Mouse (Mus musculus): ENCODE measurements around the gene Poc5. TPM values are rescaled to one million over a fixed set of nuclear protein-coding genes. Genes with fewer than 3 reads are reported as not detected.

Poc5 gene
- 18.1 and 18.3 TPM in 2 replicates for polyA plus RNA-seq (2014; fragmentation: Nextera tagmentation; extraction: Ambion mirVana)

- H3K9me3 ChIP-seq (ENCODE audit: low read depth, low read length), result no peaks in the 10 kb centered on the region
- peaks cover 6% of the 10 kb centered on the region; the same call in 1 of the 2 replicates for H3K4me1 ChIP-seq (ENCODE audit: insufficient read depth)
- ATAC-seq (ENCODE audit: insufficient read depth) (peak; percentile 100), DNase-seq (peak; percentile 99)
- peak within 1 kb of the TSS; percentile 88 for H3K4me2 ChIP-seq
- H3K9ac ChIP-seq, result peak within 1 kb of the TSS; percentile 74
- TF ChIP-seq CTCF (IDR thresholded peaks at IDR 0.05; ENCODE audit: low read depth), result no peak
- H3K36me3 ChIP-seq (ENCODE audit: insufficient read depth), result peaks cover 29% of the 10 kb centered on the region
- H3K4me3 ChIP-seq (ENCODE audit: low read depth, low read length), result peak within 1 kb of the TSS; percentile 63
- no peaks in the 10 kb centered on the region for H3K27me3 ChIP-seq (ENCODE audit: insufficient read depth, low read length)
- WGBS, result under 1% methylated on average over 44 of the region's 44 CpGs
- H3K27ac ChIP-seq (ENCODE audit: low read depth), result peak within 1 kb of the TSS; percentile 55; the same call in 1 of the 2 replicates
Observed at GRCm38 (mm10) chr13:96388042-96388888, at the start of gene Poc5. Gene Poc5 (plus strand): TSS chr13:96388294.

- no peaks in the 10 kb centered on the region for H3K9me3 ChIP-seq (ENCODE audit: low read depth, low read length)
- no peak overlapping the region for H3K27ac ChIP-seq (ENCODE audit: low read depth)
- ATAC-seq (ENCODE audit: insufficient read depth) (no peak), DNase-seq (no peak)
- H3K4me3 ChIP-seq (ENCODE audit: low read depth, low read length), result no peak overlapping the region
- H3K36me3 ChIP-seq (ENCODE audit: insufficient read depth), result no peaks in the 10 kb centered on the region
- no peak overlapping the region for H3K4me2 ChIP-seq
- H3K9ac ChIP-seq, result no peak overlapping the region
- TF ChIP-seq CTCF (IDR thresholded peaks at IDR 0.05; ENCODE audit: low read depth), result no peak
- no peaks in the 10 kb centered on the region for H3K27me3 ChIP-seq (ENCODE audit: insufficient read depth, low read length)
- no peaks in the 10 kb centered on the region for H3K4me1 ChIP-seq (ENCODE audit: insufficient read depth)
- WGBS, result 49% methylated on average over 3 of the region's 3 CpGs
Observed at GRCm38 (mm10) chr13:96341461-96341860, 46.6 kb upstream of the Poc5 start.

DNA sequence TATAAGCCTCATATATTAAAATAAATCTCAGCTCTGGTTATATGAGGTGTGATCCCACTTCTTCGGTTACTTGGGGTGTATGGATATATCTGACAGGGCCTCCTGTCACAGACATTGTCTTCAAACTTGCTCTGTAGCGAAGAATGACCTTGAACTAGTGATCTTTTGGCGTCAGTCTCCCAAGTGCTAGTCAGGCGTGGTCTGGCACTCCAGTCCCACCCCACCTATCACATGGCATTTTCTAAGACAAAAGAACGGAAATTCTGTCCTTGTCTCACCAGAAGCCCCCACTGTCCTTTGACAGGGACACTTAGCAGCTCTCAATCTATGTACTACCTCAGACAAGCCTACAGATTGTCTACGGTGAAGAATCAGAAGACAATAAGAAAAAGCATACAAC, 43.3 kb upstream of the Poc5 start:
- Histone ChIP-seq H3K9me3 (ENCODE audit: low read depth, low read length) (no peaks in the 10 kb centered on the region), H3K27me3 (ENCODE audit: insufficient read depth, low read length) (no peaks in the 10 kb centered on the region), H3K27ac (ENCODE audit: low read depth) (no peak overlapping the region), H3K4me2 (no peak overlapping the region), H3K36me3 (ENCODE audit: insufficient read depth) (no peaks in the 10 kb centered on the region), H3K4me1 (ENCODE audit: insufficient read depth) (no peaks in the 10 kb centered on the region), H3K4me3 (ENCODE audit: low read depth, low read length) (no peak overlapping the region), H3K9ac (no peak overlapping the region)
- WGBS, result 76% methylated on average over 6 of the region's 6 CpGs
- no peak for ATAC-seq (ENCODE audit: insufficient read depth)
- no peak for DNase-seq
- TF ChIP-seq CTCF (IDR thresholded peaks at IDR 0.05; ENCODE audit: low read depth), result no peak

- WGBS, result 23% methylated on average over 3 of the region's 3 CpGs
- no peak overlapping the region for H3K27ac ChIP-seq (ENCODE audit: low read depth)
- H3K4me3 ChIP-seq (ENCODE audit: low read depth, low read length), result no peak overlapping the region
- H3K36me3 ChIP-seq (ENCODE audit: insufficient read depth), result no peaks in the 10 kb centered on the region
- no peak overlapping the region for H3K9ac ChIP-seq
- H3K4me2 ChIP-seq, result no peak overlapping the region
- H3K9me3 ChIP-seq (ENCODE audit: low read depth, low read length), result no peaks in the 10 kb centered on the region
- DNase-seq, result no peak
- no peak for ATAC-seq (ENCODE audit: insufficient read depth)
- no peaks in the 10 kb centered on the region for H3K27me3 ChIP-seq (ENCODE audit: insufficient read depth, low read length)
- no peak for TF ChIP-seq CTCF (IDR thresholded peaks at IDR 0.05; ENCODE audit: low read depth)
- no peaks in the 10 kb centered on the region for H3K4me1 ChIP-seq (ENCODE audit: insufficient read depth)
Observed at GRCm38 (mm10) chr13:96346581-96346980, 41.5 kb upstream of the Poc5 start.

DNA sequence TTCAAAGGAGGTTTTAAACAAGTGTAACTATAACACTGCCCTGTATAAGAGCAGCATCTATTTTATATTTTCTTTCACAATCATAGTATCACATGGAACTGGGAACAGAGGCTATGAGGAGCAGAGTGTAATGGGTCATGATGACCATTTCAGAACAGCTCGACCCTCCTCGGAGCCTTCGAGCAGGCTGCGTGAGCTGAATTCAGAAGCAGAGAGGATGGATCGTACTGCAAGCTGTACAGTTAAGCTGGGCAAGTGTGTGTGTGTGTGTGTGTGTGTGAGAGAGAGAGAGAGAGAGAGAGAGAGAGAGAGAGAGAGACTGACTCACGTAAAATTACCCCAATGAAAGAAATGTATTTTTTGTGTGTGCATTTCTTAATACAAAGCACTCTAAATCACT, 37.9 kb upstream of the Poc5 start:
- Histone ChIP-seq H3K4me3 (ENCODE audit: low read depth, low read length) (no peak overlapping the region), H3K36me3 (ENCODE audit: insufficient read depth) (no peaks in the 10 kb centered on the region), H3K27ac (ENCODE audit: low read depth) (no peak overlapping the region), H3K4me2 (no peak overlapping the region), H3K27me3 (ENCODE audit: insufficient read depth, low read length) (no peaks in the 10 kb centered on the region), H3K9ac (no peak overlapping the region), H3K9me3 (ENCODE audit: low read depth, low read length) (no peaks in the 10 kb centered on the region), H3K4me1 (ENCODE audit: insufficient read depth) (no peaks in the 10 kb centered on the region)
- WGBS, result 85% methylated on average over 6 of the region's 6 CpGs
- DNase-seq (no peak), ATAC-seq (ENCODE audit: insufficient read depth) (no peak)
- no peak for TF ChIP-seq CTCF (IDR thresholded peaks at IDR 0.05; ENCODE audit: low read depth)

- ATAC-seq (ENCODE audit: insufficient read depth), result no peak
Observed at GRCm38 (mm10) chr13:96351264-96351663, 36.8 kb upstream of the Poc5 start.

DNA sequence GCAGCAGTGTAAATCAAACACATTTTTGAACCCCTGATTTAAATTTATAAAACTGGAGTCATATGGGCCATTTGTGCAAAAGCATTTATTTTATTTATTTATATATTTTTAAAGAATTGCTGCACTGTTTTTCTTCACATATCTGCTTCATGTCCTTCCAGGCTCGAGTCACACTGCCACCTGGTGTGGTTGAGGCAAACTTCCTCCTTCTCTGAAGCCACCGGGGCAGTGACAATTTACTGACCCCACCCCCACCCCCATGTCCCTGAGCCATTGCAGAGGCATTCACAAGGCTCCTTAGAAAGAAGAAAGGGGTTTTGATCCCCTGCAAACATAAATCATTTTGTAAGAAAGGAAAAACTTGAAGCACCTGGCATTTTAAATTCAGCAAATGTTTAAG, 12.6 kb upstream of the Poc5 start:
- Histone ChIP-seq H3K27ac (ENCODE audit: low read depth) (no peak overlapping the region), H3K27me3 (ENCODE audit: insufficient read depth, low read length) (no peaks in the 10 kb centered on the region), H3K4me3 (ENCODE audit: low read depth, low read length) (no peak overlapping the region), H3K36me3 (ENCODE audit: insufficient read depth) (no peaks in the 10 kb centered on the region), H3K4me2 (no peak overlapping the region), H3K4me1 (ENCODE audit: insufficient read depth) (no peaks in the 10 kb centered on the region), H3K9ac (no peak overlapping the region), H3K9me3 (ENCODE audit: low read depth, low read length) (no peaks in the 10 kb centered on the region)
- 2% methylated on average over 2 of the region's 2 CpGs for WGBS
- ATAC-seq (ENCODE audit: insufficient read depth), result no peak
- DNase-seq, result peak; percentile 23
- TF ChIP-seq CTCF (IDR thresholded peaks at IDR 0.05; ENCODE audit: low read depth), result peak; percentile 23; the same call in 1 of the 2 replicates

More at GRCm38 (mm10) chr13:96351264-96351663, 36.8 kb upstream of the Poc5 start:
- no peaks in the 10 kb centered on the region for H3K4me1 ChIP-seq (ENCODE audit: insufficient read depth)
- no peak overlapping the region for H3K9ac ChIP-seq
- WGBS, result 84% methylated on average over 12 of the region's 12 CpGs
- H3K9me3 ChIP-seq (ENCODE audit: low read depth, low read length), result no peaks in the 10 kb centered on the region
- no peaks in the 10 kb centered on the region for H3K36me3 ChIP-seq (ENCODE audit: insufficient read depth)
- H3K27ac ChIP-seq (ENCODE audit: low read depth), result no peak overlapping the region
- no peak for DNase-seq
- no peaks in the 10 kb centered on the region for H3K27me3 ChIP-seq (ENCODE audit: insufficient read depth, low read length)
- no peak for TF ChIP-seq CTCF (IDR thresholded peaks at IDR 0.05; ENCODE audit: low read depth)
- no peak overlapping the region for H3K4me3 ChIP-seq (ENCODE audit: low read depth, low read length)
- H3K4me2 ChIP-seq, result no peak overlapping the region
